Comparison of ENCODE assay signal across 8 mouse cellular contexts in the genomic region with DNA sequence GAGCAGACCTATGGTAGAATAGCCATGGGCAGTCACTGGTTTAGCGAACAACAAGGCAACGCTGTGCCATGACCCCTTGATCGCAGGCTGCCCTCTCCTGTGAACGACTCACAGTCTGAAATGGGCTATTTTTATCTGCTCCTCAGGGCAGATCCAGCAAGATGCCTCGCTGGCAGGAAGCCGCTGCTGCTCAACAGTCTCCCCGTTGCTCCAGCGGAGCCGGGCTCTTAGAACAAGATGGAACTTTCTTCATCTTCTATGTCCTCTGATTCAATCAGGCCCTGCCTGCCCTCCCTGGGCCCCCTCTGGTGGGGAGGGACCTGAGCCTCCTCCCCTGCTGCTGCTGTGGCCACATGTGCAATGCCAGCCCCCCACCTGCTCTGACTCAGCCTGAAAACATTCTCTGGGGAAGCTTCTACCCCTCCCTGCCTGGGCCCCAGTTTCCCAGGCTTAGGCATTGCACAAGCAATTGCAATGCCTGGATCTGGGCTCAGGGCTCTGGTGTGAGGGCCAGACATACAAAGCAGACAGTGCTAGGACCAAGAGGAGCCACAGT. TPM values are rescaled to one million over a fixed set of nuclear protein-coding genes. Genes with fewer than 3 reads are reported as not detected.
DNase-seq lines count a peak whose midpoint lies in the region; ATAC-seq and TF ChIP-seq lines count a peak whose summit lies in the region.

No protein-coding gene starts in this region.

- 0 out of 2 replicates have a peak, but pooled peaks cover 3% of the 10 kb centered on the region for H3K27me3 ChIP-seq in liver, postnatal 0 days (ENCODE audit: insufficient read depth, low read length)
- H3K27me3 ChIP-seq in liver, embryonic 11.5 days (replicated peaks; ENCODE audit: control insufficient read depth, insufficient read depth, low read length), result no peaks in the 10 kb centered on the region
- no peaks in the 10 kb centered on the region for H3K27me3 ChIP-seq in intestine, embryonic 15.5 days (replicated peaks)

- H3K4me2 ChIP-seq in liver, postnatal 0 days (ENCODE audit: low read depth, low read length), result no peak overlapping the region
- no peak overlapping the region for H3K4me2 ChIP-seq in liver, embryonic 11.5 days
- H3K4me2 ChIP-seq in intestine, embryonic 15.5 days (replicated peaks), result 0 out of 2 replicates have a peak overlapping the region, but pooled peaks have one; percentile 7

- DNase-seq in liver, postnatal 0 days, result peak; percentile 17
- DNase-seq in liver, embryonic 11.5 days (ENCODE audit: low spot score), result no peak
- peak; percentile 83 for DNase-seq in gastrocnemius, adult 2 months
- peak; percentile 48 to 78 for DNase-seq in lung, postnatal 4 days
- DNase-seq in left cerebral cortex, adult 9 months (ENCODE audit: low spot score in 2 of 2), result no peak
- DNase-seq in thymus, postnatal 14 days, result no peak
- no peak for DNase-seq in right cerebral cortex, postnatal 36 days (ENCODE audit: low spot score in 2 of 2)

- H3K36me3 ChIP-seq in liver, postnatal 0 days (replicated peaks; ENCODE audit: insufficient read depth, low read length), result no peaks in the 10 kb centered on the region
- no peaks in the 10 kb centered on the region for H3K36me3 ChIP-seq in liver, embryonic 11.5 days (ENCODE audit: control insufficient read depth, insufficient read depth, low read length)
- H3K36me3 ChIP-seq in intestine, embryonic 15.5 days, result no peaks in the 10 kb centered on the region

- no peak overlapping the region for H3K4me3 ChIP-seq in liver, postnatal 0 days (ENCODE audit: low read depth, low read length)
- no peak overlapping the region for H3K4me3 ChIP-seq in liver, embryonic 11.5 days (ENCODE audit: low read depth, low read length)
- H3K4me3 ChIP-seq in gastrocnemius, adult 2 months, result peak overlapping the region; percentile 50
- no peak overlapping the region for H3K4me3 ChIP-seq in intestine, embryonic 15.5 days (replicated peaks)

- no peak for ATAC-seq in liver, postnatal 0 days
- no peak for ATAC-seq in liver, embryonic 11.5 days (replicated peaks; ENCODE audit: low FRiP score)
- peak; percentile 86 for ATAC-seq in intestine, embryonic 15.5 days

- no peak overlapping the region for H3K9ac ChIP-seq in liver, postnatal 0 days (replicated peaks)
- H3K9ac ChIP-seq in liver, embryonic 11.5 days (ENCODE audit: low read depth, low read length), result no peak overlapping the region
- no peak overlapping the region for H3K9ac ChIP-seq in intestine, embryonic 15.5 days

- TF ChIP-seq CTCF in liver, postnatal 0 days (IDR thresholded peaks at IDR 0.05; ENCODE audit: low read depth), result no peak
- TF ChIP-seq CTCF in gastrocnemius, adult 2 months (IDR thresholded peaks at IDR 0.05), result no peak

- H3K27ac ChIP-seq in liver, postnatal 0 days (ENCODE audit: low read depth), result no peak overlapping the region
- no peak overlapping the region for H3K27ac ChIP-seq in liver, embryonic 11.5 days (ENCODE audit: low read depth, low read length)
- H3K27ac ChIP-seq in gastrocnemius, adult 2 months, result peak overlapping the region; percentile 84
- peak overlapping the region; percentile 72 for H3K27ac ChIP-seq in intestine, embryonic 15.5 days

- H3K4me1 ChIP-seq in liver, postnatal 0 days (ENCODE audit: insufficient read depth), result no peaks in the 10 kb centered on the region
- 0 out of 2 replicates have a peak, but pooled peaks cover 2% of the 10 kb centered on the region for H3K4me1 ChIP-seq in liver, embryonic 11.5 days (replicated peaks; ENCODE audit: control insufficient read depth, insufficient read depth, low read length)
- peaks cover 14% of the 10 kb centered on the region for H3K4me1 ChIP-seq in intestine, embryonic 15.5 days (replicated peaks)

- WGBS in liver, postnatal 0 days (ENCODE audit: insufficient replicate concordance), result 53% methylated on average over 9 of the region's 9 CpGs
- WGBS in liver, embryonic 11.5 days, result 45% methylated on average over 9 of the region's 9 CpGs
- WGBS in intestine, embryonic 15.5 days, result 31% methylated on average over 9 of the region's 9 CpGs

- H3K9me3 ChIP-seq in liver, postnatal 0 days (ENCODE audit: low read length), result no peaks in the 10 kb centered on the region
- H3K9me3 ChIP-seq in liver, embryonic 11.5 days (ENCODE audit: control insufficient read depth, low read length), result no peaks in the 10 kb centered on the region
- no peaks in the 10 kb centered on the region for H3K9me3 ChIP-seq in intestine, embryonic 15.5 days

- no peak for TF ChIP-seq EP300 in liver, postnatal 0 days (IDR thresholded peaks at IDR 0.05; ENCODE audit: low read depth)

- intact Hi-C loops in gastrocnemius, adult 2 months (cut with DNase I), result loop anchor here (5.0 kb wide), 1 partner anchor 41 kb away; no protein-coding TSS in a partner anchor

RNA-seq across cellular contexts. Expression of a gene that starts 27.8 kb away (rescaled TPM):
- polyA plus RNA-seq in liver, postnatal 0 days (2015; fragmentation: Nextera tagmentation; extraction: Ambion mirVana), result 9.5 and 10.9 TPM in 2 replicates
- 23.3 and 27.9 TPM in 2 replicates for polyA plus RNA-seq in liver, embryonic 11.5 days (2014; fragmentation: Nextera tagmentation; extraction: Ambion mirVana)
- 10 to 100 TPM; 15.9 to 20.9 TPM for total RNA-seq in gastrocnemius, adult 2 months (2021)
- 96.3 and 97.9 TPM in 2 replicates for polyA plus RNA-seq in intestine, embryonic 15.5 days (2015; fragmentation: Nextera tagmentation; extraction: Ambion mirVana)

Comparison
In these comparisons a context has a peak if more than half of its experiments do, and no peak if none do; other contexts are left out.
1. DNase-seq: peak in liver, postnatal 0 days (single experiment), gastrocnemius, adult 2 months (single experiment) and lung, postnatal 4 days (2 of 2); none in liver, embryonic 11.5 days (single experiment), left cerebral cortex, adult 9 months (0 of 2), thymus, postnatal 14 days (single experiment) and right cerebral cortex, postnatal 36 days (0 of 2).
2. H3K27ac ChIP-seq: peak in gastrocnemius, adult 2 months (single experiment) and intestine, embryonic 15.5 days (single experiment); none in liver, postnatal 0 days (single experiment) and liver, embryonic 11.5 days (single experiment).